Mouse (Mus musculus) lung, embryonic 14.5 days (tissue): ENCODE measurements around the gene Gm6993. TPM values are rescaled to one million over a fixed set of nuclear protein-coding genes. Genes with fewer than 3 reads are reported as not detected.

Experiments used
- ATAC-seq: fragments of 200-750 bp; cut with Nextera tagmentation; 2 replicates; pipeline ENCODE4 v1.8.0; 2017; ENCODE audit warnings: mild to moderate bottlenecking, moderate TSS enrichment, moderate library complexity; ENCODE audit not compliant: insufficient read depth
- DNase-seq: peaks from one replicate; pipeline ENCODE4 v3.0.0-alpha.2; 2015
- H3K27ac ChIP-seq: fragments of 300-500 bp; sonication (generic); 2 replicates; pipeline ENCODE4 v1.5.1; 2014; ENCODE audit warnings: low read depth, mild to moderate bottlenecking, moderate library complexity
- H3K27me3 ChIP-seq: fragments of 300-500 bp; sonication (generic); 2 replicates; pipeline ENCODE4 v1.6.1; 2014; ENCODE audit warnings: low read length, control low read depth; ENCODE audit not compliant: insufficient read depth
- H3K36me3 ChIP-seq: fragments of 300-500 bp; sonication (generic); 2 replicates; pipeline ENCODE4 v1.6.1; 2014; ENCODE audit warnings: control low read depth; ENCODE audit not compliant: insufficient read depth
- H3K4me1 ChIP-seq: fragments of 300-500 bp; sonication (generic); 2 replicates; pipeline ENCODE4 v1.6.1; 2014; ENCODE audit warnings: antibody characterized with exemption, control low read depth; ENCODE audit not compliant: insufficient read depth
- H3K4me2 ChIP-seq: fragments of 300-500 bp; sonication (generic); 2 replicates; pipeline ENCODE4 v1.6.1; 2014; ENCODE audit warnings: mild to moderate bottlenecking
- H3K4me3 ChIP-seq: fragments of 300-500 bp; sonication (generic); 2 replicates; pipeline ENCODE4 v1.5.1; 2014; ENCODE audit warnings: low read depth, low read length
- H3K9ac ChIP-seq: fragments of 300-500 bp; sonication (generic); 2 replicates; pipeline ENCODE4 v1.6.1; 2014
- H3K9me3 ChIP-seq: fragments of 300-500 bp; sonication (generic); 2 replicates; pipeline ENCODE4 v1.6.1; 2016; ENCODE audit warnings: low read depth, low read length, control low read depth
- CTCF ChIP-seq: IDR thresholded peaks from 2 replicates; pipeline ENCODE4 v1.5.1; 2016; ENCODE audit warnings: antibody characterized with exemption, low read depth
- WGBS: fragments of 180-500 bp; shearing (Covaris S2); extraction: QIAGEN DNeasy Blood & Tissue Kit; methylation state at CpG from one replicate; pipeline ENCODE4 v1.1.7; 2014; 5-methylcytosine and 5-hydroxymethylcytosine counted together
- polyA plus RNA-seq: library from polyadenylated mRNA; unstranded; fragments of >200 nt; fragmentation: Nextera tagmentation; extraction: Ambion mirVana; gene quantifications from 2 replicates; pipeline ENCODE4 v1.2.1, GENCODE M21; 2014

Gene Gm6993
- polyA plus RNA-seq, 1 experiment from 2014 or later: not detected

- Histone ChIP-seq H3K27me3 (no peaks in the 10 kb centered on the region), H3K36me3 (peaks cover 35% of the 10 kb centered on the region), H3K4me2 (peak within 1 kb of the TSS; percentile 85), H3K9me3 (no peaks in the 10 kb centered on the region), H3K9ac (peak within 1 kb of the TSS; percentile 89), H3K27ac (peak within 1 kb of the TSS; percentile 84), H3K4me3 (peak within 1 kb of the TSS; percentile 78), H3K4me1 (peaks cover 14% of the 10 kb centered on the region)
- ATAC-seq: peak; percentile 77
- under 1% methylated on average over 38 of the region's 39 CpGs for WGBS
- TF ChIP-seq CTCF: no peak
- DNase-seq: peak; percentile 88
Observed at GRCm38 (mm10) chr12:31265005-31265721, 24.6 kb downstream of the Gm6993 start, which contains the start of gene Lamb1. Gene Lamb1, plus strand, starts transcription at chr12:31265234.

DNA sequence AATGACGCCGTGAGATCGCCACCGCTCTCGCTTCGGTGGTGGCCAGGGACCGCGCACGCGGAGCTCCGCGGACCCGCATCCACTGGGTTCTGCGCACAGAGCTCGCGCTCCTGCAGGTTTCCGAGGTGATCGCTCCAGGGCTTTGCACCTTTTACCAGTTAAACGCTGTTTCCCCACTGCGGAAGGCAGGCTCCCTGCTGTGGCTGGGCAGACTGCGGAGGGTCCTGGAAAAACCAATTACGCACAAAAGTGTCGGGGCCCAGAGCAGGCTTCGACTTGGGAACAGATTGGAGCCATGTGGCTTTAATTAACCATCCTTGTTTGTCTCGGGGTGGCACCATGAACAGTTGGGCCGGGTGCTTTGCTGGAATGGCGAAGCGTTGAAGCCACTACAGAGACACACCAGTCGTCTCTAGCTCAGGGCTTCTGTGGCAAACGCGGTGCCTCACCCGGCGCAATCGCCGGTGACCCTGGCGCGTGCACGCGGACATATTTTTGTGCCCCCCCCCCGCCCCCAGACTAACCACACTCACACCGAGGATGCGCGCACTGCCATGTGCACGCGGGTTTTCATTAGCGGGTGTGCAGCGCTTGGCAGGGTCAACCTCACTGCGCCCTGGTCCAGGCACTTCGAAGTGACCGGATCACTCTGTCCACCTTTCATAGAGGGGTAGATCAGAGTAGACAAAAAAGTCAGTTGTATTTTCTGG, 25.3 kb downstream of the Gm6993 start:
- H3K4me1 ChIP-seq: peaks cover 21% of the 10 kb centered on the region
- H3K9me3 ChIP-seq: no peaks in the 10 kb centered on the region
- DNase-seq (peak; percentile 61), ATAC-seq (peak; percentile 32; the same call in 1 of the 2 replicates)
- peaks cover 42% of the 10 kb centered on the region for H3K36me3 ChIP-seq
- H3K27ac ChIP-seq: peak overlapping the region; percentile 84
- TF ChIP-seq CTCF: no peak
- H3K27me3 ChIP-seq: no peaks in the 10 kb centered on the region
- H3K4me3 ChIP-seq: peak overlapping the region; percentile 78
- peak overlapping the region; percentile 85 for H3K4me2 ChIP-seq
- WGBS: under 1% methylated on average over 50 of the region's 50 CpGs
- peak overlapping the region; percentile 89 for H3K9ac ChIP-seq

GRCm38 (mm10) chr12:31266686-31267085, 26.1 kb downstream of the Gm6993 start:
- WGBS: 6% methylated on average over 15 of the region's 15 CpGs
- DNase-seq: peak; percentile 59
- ATAC-seq: no peak
- H3K9me3 ChIP-seq: no peaks in the 10 kb centered on the region
- no peaks in the 10 kb centered on the region for H3K27me3 ChIP-seq
- TF ChIP-seq CTCF: no peak
- peak overlapping the region; percentile 78 for H3K4me3 ChIP-seq
- peak overlapping the region; percentile 84; the same call in 1 of the 2 replicates for H3K27ac ChIP-seq
- H3K4me1 ChIP-seq: peaks cover 27% of the 10 kb centered on the region
- H3K4me2 ChIP-seq: peak overlapping the region; percentile 85
- H3K36me3 ChIP-seq: peaks cover 42% of the 10 kb centered on the region
- H3K9ac ChIP-seq: peak overlapping the region; percentile 89

DNA sequence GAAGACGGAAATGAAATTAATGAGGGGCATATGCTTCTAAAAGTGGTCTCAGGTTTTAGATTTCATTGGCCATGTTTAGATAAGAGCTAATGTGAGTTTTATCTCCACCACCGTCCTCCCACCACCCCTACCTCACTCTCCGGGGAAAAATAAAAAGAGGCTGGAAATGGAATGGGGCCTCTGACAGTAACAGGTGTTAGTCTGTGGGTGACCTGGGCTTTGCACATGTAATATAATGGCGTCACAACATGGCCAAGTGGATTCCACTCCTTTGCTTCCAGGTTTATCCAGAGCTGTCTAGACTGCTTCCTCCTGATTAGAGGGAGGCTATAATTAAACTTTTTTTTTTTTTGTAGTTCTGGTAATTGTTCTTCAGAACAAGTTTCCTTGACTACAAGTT, 26.8 kb downstream of the Gm6993 start:
- no peak for ATAC-seq
- 24% methylated on average over 4 of the region's 4 CpGs for WGBS
- peak overlapping the region; percentile 78 for H3K4me3 ChIP-seq
- no peaks in the 10 kb centered on the region for H3K9me3 ChIP-seq
- no peak overlapping the region for H3K27ac ChIP-seq
- H3K27me3 ChIP-seq: no peaks in the 10 kb centered on the region
- TF ChIP-seq CTCF: no peak
- DNase-seq: no peak
- peaks cover 48% of the 10 kb centered on the region for H3K36me3 ChIP-seq
- peaks cover 34% of the 10 kb centered on the region for H3K4me1 ChIP-seq
- H3K9ac ChIP-seq: peak overlapping the region; percentile 89; the same call in 1 of the 2 replicates
- peak overlapping the region; percentile 85 for H3K4me2 ChIP-seq

DNA sequence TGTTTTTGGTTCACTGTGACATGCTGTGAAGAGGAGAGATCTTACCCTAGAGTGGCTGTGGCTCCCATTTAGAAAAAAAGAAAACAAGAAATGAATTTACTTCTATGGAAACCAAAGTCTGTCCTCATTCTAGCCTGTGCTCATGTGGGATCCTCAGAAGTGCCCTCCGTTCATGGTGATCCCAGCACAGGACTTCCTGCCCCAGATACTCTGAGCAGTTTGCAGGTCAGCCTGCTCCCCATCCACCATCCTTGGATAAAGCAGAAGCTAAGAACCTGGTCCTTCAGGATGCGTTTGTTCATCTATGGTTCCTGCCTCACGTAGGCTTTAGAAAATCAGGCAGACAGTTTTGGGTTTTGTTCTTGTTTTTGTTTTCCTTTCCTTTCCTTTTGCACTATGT, 27.7 kb downstream of the Gm6993 start:
- no peaks in the 10 kb centered on the region for H3K27me3 ChIP-seq
- peaks cover 35% of the 10 kb centered on the region for H3K4me1 ChIP-seq
- no peak overlapping the region for H3K9ac ChIP-seq
- peak overlapping the region; percentile 2; the same call in 1 of the 2 replicates for H3K27ac ChIP-seq
- DNase-seq (no peak), ATAC-seq (no peak)
- peaks cover 57% of the 10 kb centered on the region for H3K36me3 ChIP-seq
- H3K9me3 ChIP-seq: no peaks in the 10 kb centered on the region
- peak overlapping the region; percentile 78; the same call in 1 of the 2 replicates for H3K4me3 ChIP-seq
- no peak for TF ChIP-seq CTCF
- 61% methylated on average over 3 of the region's 3 CpGs for WGBS
- H3K4me2 ChIP-seq: peak overlapping the region; percentile 85

DNA sequence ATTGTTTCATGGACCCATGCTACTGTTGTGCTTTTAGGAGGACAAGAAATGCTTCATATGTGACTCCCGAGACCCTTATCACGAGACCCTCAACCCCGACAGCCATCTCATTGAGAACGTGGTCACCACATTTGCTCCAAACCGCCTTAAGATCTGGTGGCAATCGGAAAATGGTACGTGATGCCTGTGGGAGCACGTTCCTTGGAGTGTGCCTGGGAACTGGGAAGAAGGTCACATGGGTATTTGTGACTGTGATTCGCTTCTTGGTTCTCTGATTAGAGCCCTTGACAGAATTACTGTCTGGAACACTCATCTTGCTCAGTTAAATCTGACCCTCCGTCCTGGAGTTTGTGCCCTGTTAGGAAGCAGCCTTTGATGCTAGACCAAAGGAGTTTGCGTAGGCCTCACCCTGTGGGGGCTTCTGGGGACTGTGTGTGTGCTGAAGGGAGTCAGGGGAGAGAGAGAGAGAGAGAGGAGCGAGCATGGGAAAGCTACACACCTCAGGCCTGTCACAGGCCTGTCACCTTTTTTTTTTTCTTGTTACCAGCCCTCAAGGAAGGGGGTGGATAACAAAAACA, 28.5 kb downstream of the Gm6993 start:
- Histone ChIP-seq H3K9me3 (no peaks in the 10 kb centered on the region), H3K36me3 (peaks cover 65% of the 10 kb centered on the region), H3K27me3 (no peaks in the 10 kb centered on the region), H3K4me1 (peaks cover 34% of the 10 kb centered on the region), H3K27ac (peak overlapping the region; percentile 62), H3K4me2 (peak overlapping the region; percentile 36), H3K9ac (no peak overlapping the region), H3K4me3 (peak overlapping the region; percentile 2; the same call in 1 of the 2 replicates)
- DNase-seq (no peak), ATAC-seq (no peak)
- no peak for TF ChIP-seq CTCF
- WGBS: 58% methylated on average over 12 of the region's 12 CpGs

DNA sequence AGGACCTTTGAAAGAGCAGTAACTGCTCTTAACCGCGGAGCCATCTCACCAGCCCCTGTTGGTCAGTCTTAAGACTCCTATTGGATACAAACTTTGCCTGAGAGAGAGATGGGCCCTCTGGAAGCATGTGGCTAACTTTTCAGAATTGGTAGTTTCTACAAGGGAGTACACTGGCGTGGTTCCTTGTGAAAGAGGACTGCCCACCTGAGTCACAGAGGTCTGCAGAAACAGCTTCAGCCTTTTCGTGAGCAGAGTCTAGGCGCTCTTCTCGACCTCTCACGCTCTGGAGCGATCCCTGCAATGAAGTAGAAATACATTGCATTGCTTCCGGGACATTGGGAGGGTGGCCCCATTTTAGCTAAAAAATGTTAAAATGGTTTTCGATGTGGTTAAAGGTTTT, 29.8 kb downstream of the Gm6993 start:
- H3K36me3 ChIP-seq: peaks cover 76% of the 10 kb centered on the region
- TF ChIP-seq CTCF: no peak
- H3K27ac ChIP-seq: peak overlapping the region; percentile 93
- no peaks in the 10 kb centered on the region for H3K9me3 ChIP-seq
- no peaks in the 10 kb centered on the region for H3K27me3 ChIP-seq
- no peak for DNase-seq
- ATAC-seq: no peak
- peaks cover 31% of the 10 kb centered on the region for H3K4me1 ChIP-seq
- WGBS: 71% methylated on average over 10 of the region's 10 CpGs
- H3K4me2 ChIP-seq: peak overlapping the region; percentile 54
- no peak overlapping the region for H3K9ac ChIP-seq
- 0 out of 2 replicates have a peak overlapping the region, but pooled peaks have one; percentile 10 for H3K4me3 ChIP-seq
